Mouse (Mus musculus): Measurements from ENCODE around the gene Gbp8.

- no peak for TF ChIP-seq CTCF (conservative IDR thresholded peaks at IDR 0.05; ENCODE audit: low read length)
- peak; percentile 35; the same call in 1 of the 2 replicates for TF ChIP-seq NANOG (IDR thresholded peaks at IDR 0.05; ENCODE audit: borderline replicate concordance, low read length)
Measured at GRCm38 (mm10) chr5:105146447-105146846, 7.1 kb upstream of the Gbp8 start.
